Mouse (Mus musculus) spleen, postnatal 36 days (tissue): ENCODE results near the gene Ramp2.

Experiments
- DNase-seq, 2 experiments: peaks; one replicate each; pipeline ENCODE4 v3.0.0; 2022; ENCODE audit warnings: low spot score in 2 of 2, mixed read lengths in 1 of 2

The Ramp2 gene

GRCm38 (mm10) chr11:101235429-101235828 is 10.4 kb upstream of the Ramp2 start:
- no peak for DNase-seq

GRCm38 (mm10) chr11:101236782-101237181 is 9.0 kb upstream of the Ramp2 start:
- no peak for DNase-seq

- no peak for DNase-seq
These were observed 7.7 kb upstream of the Ramp2 start for GRCm38 (mm10) chr11:101238071-101238647.

- DNase-seq, result no peak
These were observed 757 bp upstream of the Ramp2 start for GRCm38 (mm10) chr11:101245071-101245470.

- no peak for DNase-seq
These were observed 829 bp downstream of the Ramp2 start for GRCm38 (mm10) chr11:101246702-101247012.

GRCm38 (mm10) chr11:101247521-101248030 is 1.7 kb downstream of the Ramp2 start:
- no peak for DNase-seq

- peak; percentile 26 to 57 for DNase-seq
These were observed 2.6 kb downstream of the Ramp2 start for GRCm38 (mm10) chr11:101248258-101248994.

DNA sequence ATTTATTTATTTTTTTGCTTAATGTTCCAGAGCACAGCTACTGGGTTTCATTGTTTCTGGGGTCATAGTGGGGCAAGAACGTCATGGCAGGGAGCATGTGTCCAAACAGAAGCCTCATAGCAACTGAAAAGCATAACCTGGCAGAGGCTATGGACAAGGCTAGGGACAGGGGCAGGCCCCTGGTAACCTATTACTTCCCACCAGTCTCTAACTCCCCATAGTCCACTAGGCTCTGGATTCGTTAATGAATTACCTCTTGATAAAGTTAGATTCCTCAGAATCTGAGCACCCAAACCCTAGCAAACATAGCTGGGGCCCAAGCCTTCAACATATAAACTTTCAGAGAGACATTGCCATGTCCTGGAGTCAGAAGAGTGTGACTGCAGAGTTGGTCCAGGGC is 5.2 kb downstream of the Ramp2 start:
- DNase-seq, result no peak

DNA sequence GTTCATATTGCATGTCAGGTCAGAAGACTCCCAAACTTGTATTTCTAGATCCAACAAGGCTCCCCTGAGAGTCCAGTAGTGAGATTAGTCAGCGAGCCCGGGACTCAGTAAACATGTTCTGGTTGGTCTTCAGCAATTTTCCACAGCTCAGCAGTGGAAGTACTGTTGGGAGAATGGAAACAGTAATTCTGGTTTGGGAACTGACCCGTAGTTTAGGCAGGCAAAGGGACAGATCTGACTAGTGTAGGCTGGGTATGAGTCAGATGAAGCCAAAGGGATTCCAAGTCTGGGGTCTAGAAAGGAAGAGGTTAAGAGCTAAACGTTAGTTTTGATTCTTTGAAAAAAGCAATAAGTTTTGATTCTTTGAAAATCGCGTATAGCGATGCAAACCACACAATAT is 7.1 kb downstream of the Ramp2 start:
- no peak for DNase-seq

- peak; percentile 78 to 81 for DNase-seq
These were observed 8.0 kb downstream of the Ramp2 start, which contains the start of gene Vps25 for GRCm38 (mm10) chr11:101253613-101254389. Vps25 (plus strand) TSS chr11:101253707.

- no peak for DNase-seq
These were observed 10.3 kb downstream of the Ramp2 start for GRCm38 (mm10) chr11:101255826-101256775.

GRCm38 (mm10) chr11:101259261-101259712 is 13.5 kb downstream of the Ramp2 start:
- DNase-seq, result no peak

- DNase-seq, result peak; percentile 51 to 73
These were observed 14.4 kb downstream of the Ramp2 start, which contains the start of gene Wnk4 for GRCm38 (mm10) chr11:101259948-101260825. Wnk4 (plus strand) TSS chr11:101260567.

GRCm38 (mm10) chr11:101260826-101261380 is 15.1 kb downstream of the Ramp2 start:
- no peak for DNase-seq

GRCm38 (mm10) chr11:101262272-101262967 is 16.6 kb downstream of the Ramp2 start:
- no peak for DNase-seq

- DNase-seq, result no peak
These were observed 17.5 kb downstream of the Ramp2 start for GRCm38 (mm10) chr11:101263138-101263988.

DNA sequence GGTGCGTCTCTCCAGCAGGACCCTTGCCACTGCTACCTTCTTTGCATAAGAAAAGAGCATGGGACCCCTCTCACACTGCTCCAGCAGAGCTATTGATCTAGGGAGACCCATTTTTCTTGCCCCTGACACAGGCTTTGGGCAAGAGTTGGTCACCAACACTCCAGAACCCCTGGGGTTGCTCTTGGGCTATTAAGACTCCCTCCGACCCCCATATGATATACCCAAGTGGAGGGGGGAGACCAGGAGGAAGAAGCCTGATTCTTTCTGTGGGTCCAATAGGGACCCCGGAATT is 18.1 kb downstream of the Ramp2 start:
- no peak for DNase-seq

- no peak for DNase-seq
These were observed 19.2 kb downstream of the Ramp2 start for GRCm38 (mm10) chr11:101264954-101265471.
